8 mouse cellular contexts compared by ENCODE assay signal in genomic region chr9:116060691-116061090, GRCm38 (mm10).
DNase-seq lines count a peak whose midpoint lies in the region.

No protein-coding gene starts in this region.

- intact Hi-C loops in left cerebral cortex, postnatal 4 days (cut with DNase I), result no loop called here
- intact Hi-C loops in left cerebral cortex, postnatal 10 days (cut with DNase I), result no loop called here

- peak; percentile 26 to 34 for DNase-seq in cerebellum, postnatal 10 days
- DNase-seq in cerebellum, postnatal 36 days, result no peak
- peak; percentile 12 for DNase-seq in left cerebral cortex, postnatal 4 days
- no peak for DNase-seq in left cerebral cortex, postnatal 10 days (ENCODE audit: extremely low spot score in 1 of 2, low spot score in 2 of 2)
- peak; percentile 58 for DNase-seq in ZHBTc4 (ENCODE audit: low read depth, low spot score)
- DNase-seq in lung, postnatal 14 days, result peak; percentile 17
- DNase-seq in urinary bladder, postnatal 36 days (ENCODE audit: low spot score in 2 of 2), result no peak
- no peak for DNase-seq in cerebellum, postnatal 14 days

Comparison
In these comparisons a context has a peak if more than half of its experiments do, and no peak if none do; other contexts are left out.
1. DNase-seq: peak in cerebellum, postnatal 10 days (2 of 2), left cerebral cortex, postnatal 4 days (single experiment), ZHBTc4 (single experiment) and lung, postnatal 14 days (single experiment); none in cerebellum, postnatal 36 days (0 of 2), left cerebral cortex, postnatal 10 days (0 of 2), urinary bladder, postnatal 36 days (0 of 2) and cerebellum, postnatal 14 days (0 of 2).